Mouse (Mus musculus): ENCODE data around the gene Psors1c2.

- no peak for TF ChIP-seq POLR2A (IDR thresholded peaks at IDR 0.05; ENCODE audit: insufficient read depth, low read length)
- no peak for TF ChIP-seq CTCF (IDR thresholded peaks at IDR 0.05; ENCODE audit: low read depth, low read length)
Observed at GRCm38 (mm10) chr17:35542761-35543411, 9.9 kb downstream of the Psors1c2 start.
